Mouse (Mus musculus) midbrain, embryonic 13.5 days (tissue): ENCODE results near the gene Coq10a. TPM values are rescaled to one million over a fixed set of nuclear protein-coding genes. Genes with fewer than 3 reads are reported as not detected.

Source experiments
- ATAC-seq: fragments of 200-750 bp; cut with Nextera tagmentation; 2 replicates; pipeline ENCODE4 v1.8.0; 2017; ENCODE audit warnings: mild to moderate bottlenecking, moderate TSS enrichment, moderate library complexity
- H3K27ac ChIP-seq: fragments of 300-500 bp; sonication (generic); 2 replicates; pipeline ENCODE4 v1.5.1; 2015; ENCODE audit warnings: inconsistent platforms, mild to moderate bottlenecking, moderate library complexity
- H3K27me3 ChIP-seq: fragments of 300-500 bp; sonication (generic); 2 replicates; pipeline ENCODE4 v1.6.1; 2015; ENCODE audit warnings: mild to moderate bottlenecking, inconsistent platforms
- H3K36me3 ChIP-seq: fragments of 300-500 bp; sonication (generic); 2 replicates; pipeline ENCODE4 v1.6.1; 2015; ENCODE audit warnings: mild to moderate bottlenecking, inconsistent platforms
- H3K4me1 ChIP-seq: fragments of 300-500 bp; sonication (generic); replicated peaks from 2 replicates; pipeline ENCODE4 v1.6.1; 2015; ENCODE audit warnings: inconsistent platforms
- H3K4me2 ChIP-seq: fragments of 300-500 bp; sonication (generic); replicated peaks from 2 replicates; pipeline ENCODE4 v1.6.1; 2015; ENCODE audit warnings: moderate library complexity, mild to moderate bottlenecking, inconsistent platforms
- H3K4me3 ChIP-seq: fragments of 300-500 bp; sonication (generic); replicated peaks from 2 replicates; pipeline ENCODE4 v1.5.1; 2015; ENCODE audit warnings: mild to moderate bottlenecking, inconsistent platforms
- H3K9ac ChIP-seq: fragments of 300-500 bp; sonication (generic); replicated peaks from 2 replicates; pipeline ENCODE4 v1.6.1; 2015; ENCODE audit warnings: mild to moderate bottlenecking, inconsistent platforms
- H3K9me3 ChIP-seq: fragments of 300-500 bp; sonication (generic); 2 replicates; pipeline ENCODE4 v1.6.1; 2016; ENCODE audit warnings: mild to moderate bottlenecking, inconsistent platforms
- WGBS: fragments of 180-500 bp; shearing (Covaris S2); methylation state at CpG from one replicate; pipeline ENCODE4 v1.1.7; 2015; 5-methylcytosine and 5-hydroxymethylcytosine counted together
- polyA plus RNA-seq: library from polyadenylated mRNA; unstranded; fragments of >200 nt; fragmentation: Nextera tagmentation; extraction: Ambion mirVana; gene quantifications from 2 replicates; pipeline ENCODE4 v1.2.1, GENCODE M21; 2015

Gene Coq10a
- polyA plus RNA-seq, 1 experiment from 2014 or later, result 34.3 TPM

DNA sequence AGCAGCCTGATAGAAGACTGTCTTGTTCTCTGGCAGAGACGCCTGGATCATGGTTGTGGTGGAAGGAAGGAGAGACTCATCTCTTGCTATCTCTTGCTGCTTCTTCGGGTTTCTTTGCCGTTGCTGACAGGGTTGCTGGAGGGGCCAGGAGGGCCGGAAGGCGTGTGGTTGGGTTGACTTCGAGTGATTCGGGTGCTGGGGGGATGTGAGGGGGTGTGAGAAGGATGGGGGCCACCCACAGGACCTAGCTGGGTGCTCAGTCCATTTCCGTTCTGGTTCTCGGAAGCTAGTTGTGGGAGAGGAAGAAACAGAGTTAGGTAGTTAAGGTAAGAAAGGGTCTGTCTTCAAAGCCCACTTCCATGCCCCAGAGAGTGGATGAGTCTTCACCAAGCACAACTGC, 32.8 kb upstream of the Coq10a start:
- no peaks in the 10 kb centered on the region for H3K9me3 ChIP-seq
- WGBS, result 76% methylated on average over 9 of the region's 9 CpGs
- no peaks in the 10 kb centered on the region for H3K27me3 ChIP-seq
- no peak overlapping the region for H3K4me2 ChIP-seq
- no peak overlapping the region for H3K27ac ChIP-seq
- peaks cover 16% of the 10 kb centered on the region; the same call in 1 of the 2 replicates for H3K4me1 ChIP-seq
- H3K4me3 ChIP-seq, result no peak overlapping the region
- peaks cover 27% of the 10 kb centered on the region for H3K36me3 ChIP-seq
- H3K9ac ChIP-seq, result no peak overlapping the region
- ATAC-seq, result no peak

DNA sequence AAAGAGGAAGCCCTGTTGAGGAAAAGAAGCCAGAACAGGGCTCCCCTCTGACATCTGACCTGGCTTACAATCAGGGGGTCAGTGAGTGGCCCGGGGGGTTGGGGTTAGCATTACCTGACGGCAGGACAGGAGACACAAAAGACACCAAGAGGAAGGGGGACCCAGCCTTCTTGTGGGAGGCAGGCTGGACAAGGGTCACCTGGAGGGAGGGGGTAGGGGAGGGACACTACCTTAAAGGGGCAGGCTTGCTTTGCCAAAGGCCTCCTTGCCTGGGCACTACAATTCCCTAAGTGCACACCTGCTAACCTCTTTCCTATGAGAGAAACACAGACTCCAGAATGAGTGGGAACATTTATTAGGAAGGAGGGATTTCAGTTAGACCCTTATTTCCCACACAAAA, 32.3 kb upstream of the Coq10a start, which contains the start of gene Slc39a5:
Gene Slc39a5, minus strand, starts transcription at position 174 of the 400 bp plus-strand sequence.
- ATAC-seq, result no peak
- H3K4me3 ChIP-seq, result no peak within 1 kb of the TSS
- H3K27ac ChIP-seq, result no peak within 1 kb of the TSS

GRCm38 (mm10) chr10:128400338-128400737, 31.5 kb upstream of the Coq10a start:
- no peak for ATAC-seq
- H3K4me2 ChIP-seq, result no peak overlapping the region
- H3K27me3 ChIP-seq, result no peaks in the 10 kb centered on the region
- 33% methylated on average over 5 of the region's 5 CpGs for WGBS
- no peak overlapping the region for H3K4me3 ChIP-seq
- H3K27ac ChIP-seq, result no peak overlapping the region
- H3K36me3 ChIP-seq, result peaks cover 26% of the 10 kb centered on the region
- peaks cover 17% of the 10 kb centered on the region; the same call in 1 of the 2 replicates for H3K4me1 ChIP-seq
- H3K9ac ChIP-seq, result no peak overlapping the region
- no peaks in the 10 kb centered on the region for H3K9me3 ChIP-seq

More for the DNA sequence above, 32.3 kb upstream of the Coq10a start, which contains the start of gene Slc39a5:
- peaks cover 17% of the 10 kb centered on the region; the same call in 1 of the 2 replicates for H3K4me1 ChIP-seq
- H3K9me3 ChIP-seq, result no peaks in the 10 kb centered on the region
- H3K36me3 ChIP-seq, result peaks cover 27% of the 10 kb centered on the region
- no peaks in the 10 kb centered on the region for H3K27me3 ChIP-seq
- no peak within 1 kb of the TSS for H3K4me2 ChIP-seq
- no peak within 1 kb of the TSS for H3K9ac ChIP-seq
- WGBS, result 16% methylated on average over 2 of the region's 2 CpGs

- ATAC-seq, result peak; percentile 10; the same call in 1 of the 2 replicates
- Histone ChIP-seq H3K27ac (peak overlapping the region; percentile 68; the same call in 1 of the 2 replicates), H3K9ac (peak overlapping the region; percentile 3; the same call in 1 of the 2 replicates), H3K4me2 (no peak overlapping the region), H3K4me3 (no peak overlapping the region), H3K9me3 (no peaks in the 10 kb centered on the region), H3K36me3 (peaks cover 45% of the 10 kb centered on the region), H3K4me1 (peaks cover 17% of the 10 kb centered on the region), H3K27me3 (no peaks in the 10 kb centered on the region)
- 56% methylated on average over 7 of the region's 7 CpGs for WGBS
Measured at GRCm38 (mm10) chr10:128397466-128397865, 28.7 kb upstream of the Coq10a start.

DNA sequence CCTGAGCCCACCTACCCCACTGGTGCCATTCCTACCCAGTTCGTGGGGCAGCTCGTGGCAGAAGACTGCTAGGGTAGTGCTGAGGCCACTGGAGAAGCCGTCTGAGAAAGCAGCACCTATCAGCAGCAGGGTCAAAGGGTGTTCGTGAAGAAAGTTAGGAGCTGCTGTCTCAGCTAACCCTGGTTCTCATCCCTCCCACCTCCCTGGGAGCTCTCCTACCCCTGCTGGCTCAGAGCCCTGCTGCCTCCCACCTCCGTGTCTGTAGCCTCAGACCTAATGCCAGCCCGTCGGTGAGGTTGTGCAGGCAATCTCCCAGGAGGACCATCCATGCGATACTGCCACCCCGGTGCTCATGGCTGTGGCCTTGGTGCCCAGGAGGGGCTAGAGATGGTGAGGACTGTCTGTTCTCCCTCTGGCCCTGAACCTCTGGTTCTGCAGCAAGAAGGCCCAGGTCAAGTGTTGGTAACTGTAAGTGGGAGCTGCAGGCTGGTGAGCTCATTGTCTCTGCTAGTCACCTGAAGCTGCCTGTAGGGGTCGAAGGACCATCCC, 28.0 kb upstream of the Coq10a start:
- H3K4me1 ChIP-seq, result peaks cover 17% of the 10 kb centered on the region
- no peaks in the 10 kb centered on the region for H3K27me3 ChIP-seq
- H3K9me3 ChIP-seq, result no peaks in the 10 kb centered on the region
- H3K27ac ChIP-seq, result no peak overlapping the region
- 74% methylated on average over 10 of the region's 10 CpGs for WGBS
- no peak overlapping the region for H3K4me3 ChIP-seq
- no peak overlapping the region for H3K9ac ChIP-seq
- no peak for ATAC-seq
- H3K36me3 ChIP-seq, result peaks cover 52% of the 10 kb centered on the region
- no peak overlapping the region for H3K4me2 ChIP-seq

- H3K36me3 ChIP-seq, result peaks cover 54% of the 10 kb centered on the region
- WGBS, result 67% methylated on average over 11 of the region's 11 CpGs
- H3K27me3 ChIP-seq, result no peaks in the 10 kb centered on the region
- H3K4me1 ChIP-seq, result peaks cover 17% of the 10 kb centered on the region
- no peak for ATAC-seq
- H3K4me2 ChIP-seq, result no peak overlapping the region
- no peak overlapping the region for H3K9ac ChIP-seq
- H3K27ac ChIP-seq, result no peak overlapping the region
- H3K4me3 ChIP-seq, result no peak overlapping the region
- no peaks in the 10 kb centered on the region for H3K9me3 ChIP-seq
Measured at GRCm38 (mm10) chr10:128396017-128396673, 27.3 kb upstream of the Coq10a start.

- 82% methylated on average over 6 of the region's 6 CpGs for WGBS
- Histone ChIP-seq H3K4me2 (no peak overlapping the region), H3K9ac (no peak overlapping the region), H3K4me3 (no peak overlapping the region), H3K36me3 (peaks cover 96% of the 10 kb centered on the region), H3K27me3 (no peaks in the 10 kb centered on the region), H3K9me3 (no peaks in the 10 kb centered on the region), H3K4me1 (peaks cover 3% of the 10 kb centered on the region; the same call in 1 of the 2 replicates), H3K27ac (no peak overlapping the region)
- ATAC-seq, result no peak
Measured at GRCm38 (mm10) chr10:128391850-128392249, 23.1 kb upstream of the Coq10a start.

DNA sequence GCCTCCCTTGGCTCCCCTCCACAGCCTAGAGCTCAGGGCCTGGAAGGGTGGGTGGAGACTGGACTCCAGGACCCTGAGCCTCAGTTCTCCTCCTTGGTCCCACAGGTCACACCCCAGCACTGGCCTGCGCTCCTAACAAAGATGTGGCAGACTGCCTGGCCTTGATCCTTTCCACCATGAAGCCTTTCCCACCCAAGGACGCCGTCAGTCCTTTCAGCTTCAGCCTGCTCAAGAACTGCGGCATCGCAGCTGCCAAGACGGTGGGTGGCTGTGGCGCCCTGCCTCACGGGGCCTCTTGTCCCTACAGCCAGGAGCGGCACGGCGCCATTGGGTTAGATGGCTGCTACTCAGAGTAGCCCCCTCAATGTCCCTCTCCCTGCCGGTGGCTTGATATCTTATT, 21.6 kb upstream of the Coq10a start:
- Histone ChIP-seq H3K27ac (no peak overlapping the region), H3K36me3 (peaks cover 97% of the 10 kb centered on the region), H3K4me3 (no peak overlapping the region), H3K4me2 (no peak overlapping the region), H3K27me3 (no peaks in the 10 kb centered on the region), H3K9me3 (no peaks in the 10 kb centered on the region), H3K4me1 (no peaks in the 10 kb centered on the region; the same call in 1 of the 2 replicates), H3K9ac (no peak overlapping the region)
- WGBS, result 87% methylated on average over 12 of the region's 12 CpGs
- no peak for ATAC-seq

DNA sequence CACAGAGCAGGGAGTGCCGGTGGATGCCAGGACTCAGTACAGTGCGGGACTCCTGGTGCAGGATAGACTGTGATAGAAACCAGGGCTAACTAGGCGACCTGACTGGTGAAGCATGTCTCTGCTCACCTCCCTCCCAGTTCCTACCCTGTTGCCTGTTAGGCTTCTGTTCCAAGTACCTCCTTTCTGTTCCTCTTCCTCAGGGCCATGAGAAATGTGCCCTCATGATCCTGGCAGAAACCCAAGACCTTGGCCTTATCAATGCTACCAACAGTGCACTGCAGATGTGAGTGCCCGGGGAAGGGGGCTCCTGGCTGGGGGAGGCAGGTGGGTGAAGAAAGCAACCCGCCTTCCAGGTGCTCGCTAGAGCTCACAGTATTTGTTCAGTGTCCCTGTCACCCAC, 20.8 kb upstream of the Coq10a start:
- Histone ChIP-seq H3K4me3 (no peak overlapping the region), H3K9ac (no peak overlapping the region), H3K4me1 (no peaks in the 10 kb centered on the region; the same call in 1 of the 2 replicates), H3K36me3 (peaks cover 99% of the 10 kb centered on the region), H3K27me3 (no peaks in the 10 kb centered on the region), H3K27ac (0 out of 2 replicates have a peak overlapping the region, but pooled peaks have one; percentile 3), H3K9me3 (no peaks in the 10 kb centered on the region), H3K4me2 (no peak overlapping the region)
- no peak for ATAC-seq
- 92% methylated on average over 6 of the region's 6 CpGs for WGBS

DNA sequence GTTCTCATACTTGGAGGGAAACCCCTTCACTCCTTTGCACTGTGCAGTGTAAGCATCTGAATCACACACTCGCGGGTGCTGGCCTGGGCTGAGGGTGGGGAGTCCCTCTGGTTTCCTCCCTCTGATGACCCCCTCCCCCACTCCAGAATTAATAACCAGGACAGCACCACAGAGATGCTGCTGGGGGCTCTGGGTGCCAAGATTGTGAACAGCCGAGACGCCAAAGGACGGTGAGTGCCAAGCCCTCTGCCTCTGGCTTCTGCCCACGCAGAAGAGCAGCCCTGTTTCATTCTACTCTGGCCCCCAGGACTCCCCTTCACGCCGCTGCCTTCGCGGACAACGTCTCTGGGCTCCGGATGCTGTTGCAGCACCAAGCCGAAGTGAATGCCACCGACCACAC, 20.1 kb upstream of the Coq10a start:
- Histone ChIP-seq H3K36me3 (peaks cover 99% of the 10 kb centered on the region), H3K9me3 (no peaks in the 10 kb centered on the region), H3K4me1 (no peaks in the 10 kb centered on the region; the same call in 1 of the 2 replicates), H3K4me3 (no peak overlapping the region), H3K9ac (no peak overlapping the region), H3K4me2 (no peak overlapping the region), H3K27me3 (no peaks in the 10 kb centered on the region), H3K27ac (0 out of 2 replicates have a peak overlapping the region, but pooled peaks have one; percentile 3)
- 92% methylated on average over 14 of the region's 14 CpGs for WGBS
- ATAC-seq, result no peak

GRCm38 (mm10) chr10:128385902-128386301, 17.1 kb upstream of the Coq10a start:
- no peaks in the 10 kb centered on the region for H3K9me3 ChIP-seq
- H3K4me1 ChIP-seq, result no peaks in the 10 kb centered on the region
- peaks cover 99% of the 10 kb centered on the region for H3K36me3 ChIP-seq
- H3K27me3 ChIP-seq, result no peaks in the 10 kb centered on the region
- ATAC-seq, result peak; percentile 27; the same call in 1 of the 2 replicates
- no peak overlapping the region for H3K4me3 ChIP-seq
- no peak overlapping the region for H3K9ac ChIP-seq
- H3K27ac ChIP-seq, result no peak overlapping the region
- WGBS, result 86% methylated on average over 7 of the region's 7 CpGs
- no peak overlapping the region for H3K4me2 ChIP-seq

GRCm38 (mm10) chr10:128382482-128382881, 13.7 kb upstream of the Coq10a start:
- no peaks in the 10 kb centered on the region for H3K27me3 ChIP-seq
- ATAC-seq, result no peak
- 86% methylated on average over 8 of the region's 8 CpGs for WGBS
- no peak overlapping the region for H3K27ac ChIP-seq
- peaks cover 93% of the 10 kb centered on the region for H3K36me3 ChIP-seq
- no peak overlapping the region for H3K4me3 ChIP-seq
- H3K9ac ChIP-seq, result no peak overlapping the region
- peaks cover 20% of the 10 kb centered on the region for H3K4me1 ChIP-seq
- H3K9me3 ChIP-seq, result no peaks in the 10 kb centered on the region
- H3K4me2 ChIP-seq, result no peak overlapping the region
